Mouse (Mus musculus) fibroblast of lung, adult 2 months (primary cell): Measurements from ENCODE around the gene Plpp7.

Experiments
- DNase-seq: peaks from one replicate; pipeline ENCODE4 v3.0.0-alpha.2; 2011; ENCODE audit warnings: low read depth

Gene Plpp7

DNA sequence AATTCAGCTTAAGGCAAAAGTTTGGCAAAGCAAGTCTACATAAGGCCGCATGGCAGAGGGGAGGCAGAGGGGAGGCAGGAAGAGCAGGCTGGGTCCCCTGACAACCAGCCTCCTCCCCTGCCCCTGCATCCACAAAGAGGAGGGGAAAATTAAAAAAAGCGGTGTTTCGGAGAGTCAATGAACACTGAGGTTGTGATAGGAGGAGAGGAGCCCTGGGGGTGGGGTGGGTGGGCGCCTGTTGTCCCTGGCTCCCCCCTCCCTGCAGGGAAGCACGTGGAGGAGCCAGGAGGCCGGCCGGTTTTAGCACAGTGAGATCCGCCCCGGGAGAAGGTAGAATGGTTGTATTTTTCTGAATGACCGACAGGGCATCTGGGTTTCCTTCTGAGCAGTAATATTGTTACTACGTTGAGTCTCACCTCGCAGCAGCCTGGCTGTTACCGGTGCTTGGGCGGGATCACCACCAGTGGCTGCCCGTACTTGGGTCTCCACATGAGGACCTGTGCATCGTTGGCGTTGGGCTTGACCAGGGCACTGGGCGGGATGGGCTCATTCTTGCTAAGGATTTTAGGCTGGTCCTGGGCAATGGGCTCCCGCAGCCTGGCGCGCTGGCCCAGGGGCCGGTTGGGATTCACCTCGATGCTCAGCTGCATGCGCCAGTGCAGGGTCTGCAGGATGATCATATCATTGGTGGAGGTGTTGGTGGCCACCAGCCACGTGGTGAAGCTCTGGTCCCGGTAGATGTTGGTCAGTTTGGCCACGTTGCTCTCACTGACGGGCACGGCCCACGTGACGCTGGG, 26.3 kb upstream of the Plpp7 start:
- no peak for DNase-seq

DNA sequence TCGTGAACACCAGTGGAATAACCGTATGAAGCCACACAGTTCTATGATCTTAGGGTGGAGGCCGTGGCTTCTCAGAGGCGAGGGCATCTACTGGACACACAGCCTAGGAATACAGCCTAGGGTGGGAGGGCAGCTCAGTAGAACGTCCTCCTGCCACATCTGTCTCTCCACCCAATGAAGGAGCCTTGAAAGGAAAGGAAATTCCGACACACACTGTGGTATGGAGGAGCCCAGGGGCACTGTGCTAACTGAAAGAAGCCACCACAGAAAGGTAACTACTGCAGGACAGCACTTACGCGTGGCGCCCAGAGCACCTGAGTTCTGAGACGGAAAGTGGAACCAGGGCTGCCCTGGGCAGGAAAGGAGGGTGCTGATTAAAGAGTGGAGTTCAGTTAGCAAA, 24.6 kb upstream of the Plpp7 start:
- DNase-seq, result no peak

DNA sequence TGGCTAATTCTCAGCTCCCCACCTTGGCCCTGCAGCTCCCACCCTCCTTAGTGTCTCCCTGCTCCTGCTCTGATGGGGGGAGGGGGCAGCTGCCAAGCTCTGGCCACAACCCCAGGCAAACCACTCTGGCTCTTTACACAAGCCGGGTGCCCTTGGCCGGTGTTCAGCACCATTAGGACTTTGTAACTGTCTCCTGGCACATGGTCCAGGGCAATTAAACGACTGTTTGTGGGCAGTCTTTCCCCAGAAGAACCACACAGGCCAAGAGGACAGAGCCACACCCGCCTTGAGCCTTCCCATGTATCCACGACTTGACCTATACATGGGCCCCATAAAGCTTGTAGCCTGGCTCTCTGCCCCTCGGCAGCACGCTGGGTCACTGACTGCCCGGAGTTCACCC, 20.9 kb upstream of the Plpp7 start:
- peak; percentile 8 for DNase-seq

DNA sequence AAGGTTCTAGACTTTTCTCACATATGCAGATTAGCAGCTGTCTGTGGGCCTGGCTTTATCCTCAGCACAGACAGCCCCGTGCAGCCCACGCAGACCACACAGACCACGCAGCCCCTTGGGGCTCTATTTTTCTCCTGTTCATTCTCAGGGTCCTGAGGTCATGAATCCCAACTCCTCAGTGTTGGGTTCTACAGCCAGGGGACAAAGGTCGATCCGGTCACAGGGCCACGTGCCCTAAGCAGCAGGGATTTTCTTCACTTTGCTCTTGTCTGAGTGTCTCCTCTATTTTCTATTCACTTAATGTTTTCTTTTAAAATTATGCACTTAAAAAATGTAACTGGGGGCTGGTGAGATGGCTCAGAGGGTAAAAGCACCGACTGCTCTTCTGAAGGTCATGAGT, 20.0 kb upstream of the Plpp7 start:
- no peak for DNase-seq

DNA sequence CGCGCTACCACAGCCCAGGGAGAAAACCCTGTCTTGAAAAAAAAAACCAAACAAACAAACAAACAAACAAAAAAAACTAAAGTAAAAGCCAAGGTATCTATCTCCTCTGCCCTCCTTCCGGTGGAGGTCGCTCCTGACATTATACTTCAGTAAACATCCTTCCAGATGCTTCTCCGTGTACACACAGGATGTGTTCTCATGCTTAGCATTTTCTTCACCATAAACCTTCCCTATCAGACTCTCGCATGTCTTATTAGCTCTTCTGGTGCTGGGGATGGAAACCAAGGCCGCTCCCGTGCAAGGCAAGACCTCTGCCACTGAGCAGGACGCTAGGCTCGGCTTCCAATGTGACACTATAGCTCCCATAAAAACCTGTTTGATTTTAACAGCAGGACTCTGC, 17.6 kb upstream of the Plpp7 start:
- DNase-seq, result no peak

DNA sequence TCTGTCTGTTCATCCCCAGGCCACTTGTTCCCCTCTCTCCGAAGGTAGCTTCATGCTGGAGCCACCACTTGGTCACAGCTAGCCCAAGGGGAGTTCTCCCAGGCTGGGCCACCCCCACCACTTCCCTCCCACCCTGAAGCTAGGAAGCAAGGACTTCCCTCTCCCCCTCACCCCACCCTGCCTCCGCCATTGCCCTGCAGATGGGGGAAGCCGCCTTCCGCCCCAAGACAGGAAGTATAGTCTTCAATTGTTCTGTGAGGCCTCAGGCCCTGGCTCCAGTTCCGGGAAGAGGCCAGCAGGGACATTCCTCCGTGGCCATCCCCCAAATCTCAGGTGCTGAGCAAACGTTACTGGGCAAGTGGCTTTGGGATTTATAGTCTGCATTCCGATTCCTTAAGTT, 16.8 kb upstream of the Plpp7 start:
- no peak for DNase-seq

DNA sequence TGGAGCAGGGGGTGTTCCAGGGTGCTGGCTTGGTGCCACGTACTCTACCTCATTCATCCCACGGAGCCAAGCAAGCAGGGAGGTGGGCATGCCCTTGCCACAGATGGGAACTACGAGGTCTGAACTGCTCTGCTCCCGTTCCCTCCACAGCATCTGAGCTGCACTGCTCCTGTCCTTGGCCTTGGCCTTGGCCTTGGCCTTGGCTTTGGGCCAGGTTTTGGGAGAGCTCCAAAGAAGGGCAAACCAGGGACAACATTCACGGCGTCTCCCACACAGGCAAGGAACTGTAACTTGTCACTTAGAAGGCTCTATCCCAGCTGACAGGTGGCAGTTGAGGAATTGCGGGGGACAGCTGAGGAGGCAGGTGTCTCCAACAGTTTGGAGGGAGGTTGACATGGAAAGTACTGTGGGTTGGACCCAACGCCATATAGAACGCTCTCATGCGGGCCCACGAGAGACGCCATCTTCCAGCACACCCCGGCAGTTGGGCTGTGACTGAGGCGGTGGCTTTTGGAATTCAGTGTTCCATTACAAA, 16.1 kb upstream of the Plpp7 start:
- DNase-seq, result no peak

DNA sequence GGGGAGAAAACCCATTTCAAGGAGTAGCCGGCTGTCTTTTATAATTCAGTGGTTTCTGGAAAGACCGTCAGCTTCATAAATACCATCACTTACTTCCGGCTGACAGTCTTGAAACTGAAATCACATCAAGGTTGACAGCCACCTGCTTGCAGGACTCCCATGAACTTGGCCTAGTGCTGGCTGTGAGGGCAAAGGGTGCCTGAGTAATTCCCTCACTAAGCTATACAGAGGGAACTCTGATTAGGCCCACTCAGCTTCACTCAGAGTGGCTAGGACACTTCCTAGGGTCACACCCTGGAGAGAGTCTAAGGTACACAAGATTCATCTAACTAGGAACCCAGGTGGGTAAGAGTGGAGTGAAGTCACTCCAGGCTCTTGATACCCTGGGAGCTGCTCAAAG, 14.6 kb upstream of the Plpp7 start:
- DNase-seq, result no peak

DNA sequence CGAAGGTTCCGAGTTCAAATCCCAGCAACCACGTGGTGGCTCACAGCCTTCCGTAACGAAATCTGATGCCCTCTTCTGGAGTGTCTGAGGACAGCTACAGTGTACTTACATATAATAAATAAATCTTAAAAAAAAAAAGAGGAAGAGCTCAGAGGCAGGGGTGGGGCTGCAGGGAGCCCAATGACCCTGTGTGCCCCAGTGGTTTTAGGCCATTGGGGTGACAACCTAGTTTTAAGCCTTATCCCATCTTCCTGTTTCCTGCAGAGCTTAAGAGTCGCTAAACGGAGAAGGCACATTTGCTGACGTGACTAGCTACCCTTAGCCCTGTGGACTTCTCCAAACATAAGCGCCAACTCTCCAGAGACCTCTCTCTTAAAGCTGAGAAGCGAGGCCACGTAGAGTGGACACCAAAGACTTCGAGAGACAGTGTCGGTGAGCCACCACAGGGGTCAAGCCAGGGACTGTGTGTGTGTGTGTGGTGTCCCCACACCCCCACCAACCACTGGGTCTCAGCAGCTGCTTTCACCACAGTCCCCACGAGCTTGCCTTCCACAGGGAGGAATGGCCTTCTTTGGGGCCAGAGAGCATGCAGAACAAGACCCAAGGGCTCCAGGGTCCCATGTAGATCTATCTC, 13.9 kb upstream of the Plpp7 start:
- no peak for DNase-seq

DNA sequence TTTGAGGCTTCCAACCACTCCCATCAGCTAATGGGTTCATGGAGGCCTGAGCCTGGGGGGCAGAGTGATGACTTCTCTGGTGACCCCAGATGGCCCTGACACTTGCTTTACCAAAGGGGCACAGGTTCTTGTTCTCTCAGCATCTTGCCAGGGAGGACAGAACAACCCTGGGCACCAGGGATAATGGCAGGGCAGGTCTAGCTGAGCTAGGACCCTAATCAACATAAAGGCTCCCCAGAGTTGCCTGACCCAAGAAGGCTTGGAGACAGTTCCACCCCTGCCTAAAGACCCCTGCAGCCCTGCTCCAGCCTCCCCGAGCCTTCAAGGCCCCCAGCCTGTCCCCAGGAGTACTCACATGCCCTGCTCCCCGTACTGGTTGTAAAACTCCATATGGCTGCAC, 13.1 kb upstream of the Plpp7 start:
- DNase-seq, result no peak

DNA sequence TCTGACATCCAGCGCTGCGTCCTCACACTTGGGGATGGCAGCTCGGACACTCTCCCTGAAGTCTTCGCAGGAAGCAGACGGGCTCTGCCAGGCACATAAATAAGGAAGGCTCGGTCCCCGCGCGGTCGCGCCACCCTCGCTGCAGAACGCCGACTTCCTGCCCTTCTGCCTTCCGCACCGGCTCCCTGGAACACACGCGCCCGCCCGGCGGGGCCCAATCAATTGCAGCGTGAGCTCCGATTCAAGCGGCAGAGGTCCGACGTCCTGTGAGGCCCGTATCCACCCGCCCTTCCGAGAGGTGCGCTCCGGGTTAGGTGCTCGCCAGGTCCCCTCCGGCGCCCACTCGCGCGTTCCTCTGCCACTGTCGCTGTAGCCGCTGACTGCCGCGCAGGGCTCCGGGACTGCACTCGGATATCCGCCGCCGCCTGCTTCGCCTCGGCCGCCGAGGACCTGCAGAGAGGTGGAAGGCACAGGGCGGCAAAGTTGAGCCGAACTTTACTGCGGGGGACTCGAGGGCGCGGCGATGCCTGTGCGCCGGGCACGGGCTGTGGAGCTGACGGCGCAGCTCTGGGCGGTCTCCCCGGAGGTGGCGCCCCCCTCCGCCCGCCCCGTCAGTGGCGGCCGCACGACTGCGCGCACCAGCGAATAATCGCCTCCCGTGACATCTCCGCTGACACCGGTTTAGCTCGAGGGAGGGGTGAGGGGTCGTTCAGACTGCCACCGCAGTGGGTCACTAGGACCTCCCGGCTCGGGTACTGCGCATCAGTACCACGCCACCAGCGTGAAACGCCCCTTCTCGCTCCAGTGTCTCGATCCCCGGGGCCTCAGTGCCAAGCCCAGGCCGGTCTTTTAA, 11.9 kb upstream of the Plpp7 start:
- DNase-seq, result no peak

DNA sequence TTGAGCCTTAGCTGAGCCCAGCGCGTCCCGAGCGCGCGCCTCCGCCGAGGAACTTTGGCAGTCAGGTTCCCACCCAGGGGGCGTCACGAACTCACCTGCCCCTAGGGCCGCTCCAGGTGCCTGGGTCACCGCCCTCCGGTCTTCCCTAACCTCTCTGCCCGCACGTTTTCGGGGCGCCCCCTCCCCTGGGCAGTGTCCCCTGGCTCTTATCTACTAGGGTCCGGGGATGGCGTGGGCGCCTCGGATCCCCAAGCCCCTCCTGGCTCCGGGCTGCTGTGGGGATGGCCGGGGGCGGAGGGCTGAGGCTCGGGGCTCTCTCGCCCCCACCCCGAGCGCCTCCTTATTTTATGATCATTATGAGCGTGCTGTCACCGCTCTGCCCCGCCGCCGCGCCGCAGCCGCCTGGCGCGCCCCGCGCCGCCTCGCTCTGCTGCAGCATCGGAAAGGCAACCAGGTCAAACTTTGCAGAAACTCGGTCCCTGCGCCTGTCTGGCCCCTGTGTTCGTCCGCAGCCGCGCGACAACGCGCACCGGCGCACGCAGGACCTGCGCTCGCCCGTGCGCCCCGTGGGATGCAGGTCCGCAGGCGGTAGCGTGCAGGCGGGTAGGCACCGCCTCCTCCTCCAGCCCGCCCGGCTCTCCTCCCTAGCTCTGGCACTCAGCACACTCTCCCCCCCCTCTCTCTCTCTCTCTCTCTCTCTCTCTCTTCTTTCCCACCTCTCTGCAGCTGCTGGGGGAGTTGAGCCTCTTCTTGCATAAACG, 11.0 kb upstream of the Plpp7 start, which contains the start of gene Fam78a:
TSS of gene Fam78a (minus strand) at position 747 of the 761 bp plus-strand sequence.
- DNase-seq, result no peak

DNA sequence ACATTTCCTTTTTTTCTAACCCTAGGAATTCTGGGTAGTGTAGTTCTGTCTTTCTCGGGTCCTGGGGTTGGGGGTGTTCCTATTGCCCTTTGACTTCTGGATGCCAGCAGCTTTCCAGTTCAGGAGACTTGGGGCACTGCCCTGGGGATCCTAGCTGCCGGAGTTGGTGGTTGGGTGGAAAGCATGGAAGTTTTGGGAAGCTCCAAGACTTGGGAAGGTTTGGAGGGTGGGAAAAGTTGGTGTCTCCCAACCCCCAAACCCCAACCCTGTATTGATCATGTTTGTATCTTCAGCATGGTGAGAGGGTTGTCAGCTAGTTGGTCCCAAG, 10.5 kb upstream of the Plpp7 start:
- DNase-seq, result no peak

DNA sequence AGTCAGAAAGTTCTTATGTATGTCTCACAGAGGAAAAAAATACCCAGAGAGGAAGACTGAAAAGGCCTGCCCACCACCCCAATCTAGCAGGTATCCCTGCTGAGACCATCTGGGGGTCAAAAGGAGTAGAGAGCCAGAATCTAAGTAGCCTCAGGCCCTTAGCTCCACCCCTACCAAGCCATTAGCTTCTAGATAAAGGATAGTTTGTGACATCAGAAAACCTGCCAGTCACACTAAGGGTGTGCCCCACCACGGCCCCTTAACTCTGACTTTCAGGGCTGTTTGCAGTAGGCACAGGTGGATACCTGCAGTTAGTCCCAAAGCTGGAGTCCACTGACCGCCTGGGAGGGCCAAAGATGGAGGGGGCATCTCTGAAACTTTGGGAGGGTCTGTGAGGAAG, 10.1 kb upstream of the Plpp7 start:
- DNase-seq, result no peak

DNA sequence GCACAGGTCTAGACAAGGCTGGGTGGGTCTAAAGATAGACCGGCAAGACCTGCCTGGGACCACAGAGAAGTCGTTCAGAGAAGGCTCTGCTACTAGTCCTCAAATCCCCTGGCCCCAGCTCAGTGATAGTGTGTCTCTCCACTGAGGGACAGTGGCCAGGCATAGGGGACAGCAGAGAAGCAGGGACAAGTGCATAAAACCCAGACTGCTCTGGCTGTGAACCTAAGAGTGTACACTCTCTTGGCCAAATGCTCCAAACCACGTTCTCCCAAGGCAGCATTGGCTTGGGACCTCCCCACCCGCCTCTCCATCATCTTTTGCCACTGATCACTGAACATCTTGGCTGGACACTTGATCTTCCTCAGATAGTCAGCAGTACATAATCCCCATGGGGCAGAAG, 7.7 kb upstream of the Plpp7 start:
- no peak for DNase-seq

DNA sequence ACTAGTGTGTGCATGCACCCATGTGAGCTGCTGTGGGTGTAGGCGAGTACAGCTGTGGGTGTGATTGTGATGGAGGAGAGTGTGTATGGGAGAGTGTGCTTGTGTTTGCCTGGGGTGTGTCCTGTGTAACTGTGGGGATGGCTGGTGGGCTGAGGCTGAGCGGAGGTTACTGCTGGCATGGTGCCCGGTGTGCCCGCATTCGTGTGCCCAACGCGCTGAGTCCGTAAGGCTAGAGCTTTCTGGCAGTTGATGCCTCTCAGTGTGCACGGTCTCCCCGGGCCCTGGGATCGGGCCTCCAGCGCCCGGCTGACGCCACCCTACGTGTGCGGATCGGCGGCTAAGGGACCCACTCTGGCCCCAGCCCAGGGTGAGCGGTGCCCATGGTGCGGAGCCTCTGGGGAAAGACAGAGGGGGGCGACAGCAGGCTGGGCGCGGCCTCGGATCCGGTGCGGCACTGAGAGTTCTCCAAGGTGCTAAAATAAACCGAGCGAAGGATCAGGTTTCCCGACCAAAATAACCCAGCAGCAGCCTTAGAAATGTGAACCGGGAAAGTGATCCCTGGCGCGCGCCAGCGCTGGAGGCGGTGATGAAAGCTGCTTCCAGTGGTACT, 6.9 kb upstream of the Plpp7 start:
- DNase-seq, result peak; percentile 8

DNA sequence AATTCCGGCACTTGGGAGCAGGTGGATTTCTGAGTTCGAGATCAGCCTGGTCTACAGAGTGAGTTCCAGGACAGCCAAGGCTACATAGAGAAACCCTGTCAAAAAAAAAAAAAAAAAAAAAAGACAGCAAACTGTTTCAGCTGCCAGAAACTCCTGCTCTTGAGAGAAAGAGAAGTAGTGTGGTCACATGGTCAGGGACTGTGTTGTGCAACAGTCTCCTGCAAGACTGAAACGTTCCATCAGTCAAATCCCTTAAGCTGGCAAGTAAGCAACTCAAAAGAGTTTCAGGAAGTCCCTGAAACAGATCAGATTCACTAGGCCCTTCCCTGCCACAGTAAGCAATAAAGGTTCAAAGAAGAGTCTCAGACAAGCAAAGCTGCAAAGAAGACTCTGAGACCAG, 5.7 kb upstream of the Plpp7 start:
- DNase-seq, result no peak

DNA sequence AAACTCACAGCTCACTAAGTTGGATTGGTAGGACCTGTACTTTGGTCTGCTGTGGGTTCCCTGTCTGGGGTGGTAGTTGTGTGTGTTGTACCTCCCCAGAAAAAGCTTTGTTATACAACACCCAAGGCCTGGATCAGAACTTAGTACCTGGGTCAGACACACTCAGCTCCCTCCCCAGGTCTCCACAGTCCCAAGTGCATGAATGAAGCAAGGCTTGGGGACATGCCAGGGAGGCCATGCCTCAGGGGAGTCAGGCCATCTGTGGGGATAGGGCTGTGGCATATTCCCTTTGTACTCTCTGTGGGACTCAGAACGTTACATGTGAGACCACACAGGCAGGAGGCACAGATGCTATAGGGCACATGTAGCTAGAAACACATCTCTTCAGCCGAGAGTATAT, 5.2 kb upstream of the Plpp7 start:
- DNase-seq, result no peak

DNA sequence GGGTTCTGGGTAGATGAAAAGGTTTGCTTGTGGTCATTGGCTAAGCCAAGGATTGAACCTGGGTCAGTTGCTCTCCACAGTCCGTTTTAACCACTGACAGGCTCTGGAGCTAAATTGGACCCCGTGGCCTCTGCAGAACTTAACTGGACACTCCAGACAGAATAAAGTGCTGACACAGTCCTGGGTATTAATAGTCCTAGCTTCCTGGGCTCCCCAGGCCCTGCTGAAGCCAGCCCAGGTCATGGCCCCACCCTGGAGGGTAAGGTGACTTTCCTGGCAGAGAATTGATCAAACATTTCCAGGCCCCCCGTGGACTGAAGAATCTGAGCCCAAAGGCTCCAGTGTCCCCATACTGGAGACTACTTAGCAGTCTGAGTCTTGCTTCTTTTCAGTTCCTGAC, 3.4 kb upstream of the Plpp7 start:
- DNase-seq, result no peak

DNA sequence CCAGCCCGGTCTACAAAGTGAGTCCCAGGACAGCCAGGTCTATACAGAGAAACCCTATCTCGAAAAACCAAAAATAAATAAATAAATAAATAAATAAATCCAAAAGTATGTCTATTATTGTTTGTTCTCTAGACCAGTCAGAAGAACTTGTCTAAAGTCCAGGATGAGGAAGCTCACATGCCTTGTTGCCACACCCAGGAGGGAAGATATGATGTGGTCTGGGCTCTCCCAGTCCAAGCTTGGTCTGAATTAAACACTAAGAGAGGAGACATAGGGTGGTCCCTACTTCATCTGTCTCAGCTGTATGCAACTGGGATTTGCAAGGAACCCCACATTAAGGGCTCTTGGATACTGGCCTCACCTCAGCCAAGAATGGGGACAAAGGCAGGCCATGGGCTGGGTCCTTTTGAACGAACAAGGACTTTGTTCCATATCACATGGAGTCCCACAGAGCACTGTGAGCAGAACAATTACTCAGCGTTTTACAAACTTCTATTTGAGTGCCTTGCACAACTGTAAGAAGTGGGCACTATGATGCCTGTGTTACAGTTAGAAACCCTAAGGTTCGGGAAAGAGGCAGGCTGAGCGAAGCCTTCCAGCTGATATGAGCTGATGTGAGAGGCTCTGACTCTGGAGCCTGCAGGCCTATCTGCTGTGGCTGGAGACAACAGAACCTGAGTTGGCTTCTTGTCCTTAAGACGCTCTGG, 1.2 kb upstream of the Plpp7 start:
- no peak for DNase-seq

DNA sequence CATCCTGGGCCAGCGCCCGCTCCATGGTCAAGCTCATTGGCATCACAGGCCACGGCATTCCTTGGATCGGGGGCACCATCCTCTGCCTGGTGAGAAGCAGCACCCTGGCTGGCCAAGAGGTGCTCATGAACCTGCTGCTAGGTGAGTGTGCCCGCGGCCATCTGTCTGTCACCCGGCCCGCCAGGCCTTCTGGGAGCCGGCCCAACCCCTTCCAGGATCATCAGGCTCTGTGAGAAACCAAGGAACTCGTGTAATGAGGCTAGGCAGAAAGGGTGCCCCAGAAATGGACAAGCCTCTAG, 743 bp downstream of the Plpp7 start:
- DNase-seq, result no peak
